Mouse (Mus musculus) intestine, embryonic 16.5 days (tissue): ENCODE measurements around the gene Olfr1423. TPM values are rescaled to one million over a fixed set of nuclear protein-coding genes. Genes with fewer than 3 reads are reported as not detected.
A peak's percentile ranks its signal among the peaks of the same experiment; 100 is the strongest.
"Not testable (repeated sequence)": the region's sequence is repeated elsewhere in the genome, so short reads cannot be mapped to it uniquely, and the experiment has no call there.

ENCODE experiments used
- ATAC-seq: fragments of 200-750 bp; cut with Nextera tagmentation; 2 replicates; pipeline ENCODE4 v1.8.0; 2017; ENCODE audit warnings: moderate TSS enrichment, moderate library complexity
- H3K27ac ChIP-seq: fragments of 300-500 bp; sonication (generic); 2 replicates; pipeline ENCODE4 v1.5.1; 2014; ENCODE audit warnings: mild to moderate bottlenecking, low read length
- H3K27me3 ChIP-seq: fragments of 300-500 bp; sonication (generic); replicated peaks from 2 replicates; pipeline ENCODE4 v1.6.1; 2014; ENCODE audit warnings: low read length, control low read depth, mixed read lengths; ENCODE audit not compliant: control insufficient read depth, insufficient read depth
- H3K36me3 ChIP-seq: fragments of 300-500 bp; sonication (generic); 2 replicates; pipeline ENCODE4 v1.6.1; 2014; ENCODE audit warnings: low read length, control low read depth; ENCODE audit not compliant: control insufficient read depth, insufficient read depth
- H3K4me1 ChIP-seq: fragments of 300-500 bp; sonication (generic); 2 replicates; pipeline ENCODE4 v1.6.1; 2014; ENCODE audit warnings: low read length, control low read depth, mixed read lengths; ENCODE audit not compliant: control insufficient read depth, insufficient read depth
- H3K4me2 ChIP-seq: fragments of 300-500 bp; sonication (generic); 2 replicates; pipeline ENCODE4 v1.6.1; 2014; ENCODE audit warnings: low read depth, low read length, control low read depth
- H3K4me3 ChIP-seq: fragments of 300-500 bp; sonication (generic); 2 replicates; pipeline ENCODE4 v1.5.1; 2014; ENCODE audit warnings: mild to moderate bottlenecking, low read length
- H3K9ac ChIP-seq: fragments of 300-500 bp; sonication (generic); 2 replicates; pipeline ENCODE4 v1.6.1; 2014; ENCODE audit warnings: low read depth, low read length
- H3K9me3 ChIP-seq: fragments of 300-500 bp; sonication (generic); 2 replicates; pipeline ENCODE4 v1.6.1; 2016; ENCODE audit warnings: low read length, control low read depth; ENCODE audit not compliant: control insufficient read depth
- WGBS: fragments of 180-500 bp; shearing (Covaris S2); extraction: QIAGEN DNeasy Blood & Tissue Kit; methylation state at CpG from one replicate; pipeline ENCODE4 v1.1.7; 2014; 5-methylcytosine and 5-hydroxymethylcytosine counted together
- polyA plus RNA-seq: library from polyadenylated mRNA; unstranded; fragments of >200 nt; fragmentation: Nextera tagmentation; extraction: Ambion mirVana; gene quantifications from 2 replicates; pipeline ENCODE4 v1.2.1, GENCODE M21; 2015

Olfr1423 gene
- polyA plus RNA-seq, 1 experiment from 2014 or later, result not detected

GRCm38 (mm10) chr19:12001686-12002085 lies 39.4 kb downstream of the Olfr1423 start:
- Histone ChIP-seq H3K9ac (no peak overlapping the region), H3K27me3 (no peaks in the 10 kb centered on the region), H3K9me3 (no peaks in the 10 kb centered on the region), H3K4me3 (no peak overlapping the region), H3K4me1 (peaks cover 8% of the 10 kb centered on the region), H3K4me2 (no peak overlapping the region), H3K36me3 (no peaks in the 10 kb centered on the region), H3K27ac (no peak overlapping the region)
- 33% methylated on average over 3 of the region's 3 CpGs for WGBS
- no peak for ATAC-seq

- 38% methylated on average over 2 of the region's 2 CpGs for WGBS
Observed at GRCm38 (mm10) chr19:11995722-11996448, 45.2 kb downstream of the Olfr1423 start.

DNA sequence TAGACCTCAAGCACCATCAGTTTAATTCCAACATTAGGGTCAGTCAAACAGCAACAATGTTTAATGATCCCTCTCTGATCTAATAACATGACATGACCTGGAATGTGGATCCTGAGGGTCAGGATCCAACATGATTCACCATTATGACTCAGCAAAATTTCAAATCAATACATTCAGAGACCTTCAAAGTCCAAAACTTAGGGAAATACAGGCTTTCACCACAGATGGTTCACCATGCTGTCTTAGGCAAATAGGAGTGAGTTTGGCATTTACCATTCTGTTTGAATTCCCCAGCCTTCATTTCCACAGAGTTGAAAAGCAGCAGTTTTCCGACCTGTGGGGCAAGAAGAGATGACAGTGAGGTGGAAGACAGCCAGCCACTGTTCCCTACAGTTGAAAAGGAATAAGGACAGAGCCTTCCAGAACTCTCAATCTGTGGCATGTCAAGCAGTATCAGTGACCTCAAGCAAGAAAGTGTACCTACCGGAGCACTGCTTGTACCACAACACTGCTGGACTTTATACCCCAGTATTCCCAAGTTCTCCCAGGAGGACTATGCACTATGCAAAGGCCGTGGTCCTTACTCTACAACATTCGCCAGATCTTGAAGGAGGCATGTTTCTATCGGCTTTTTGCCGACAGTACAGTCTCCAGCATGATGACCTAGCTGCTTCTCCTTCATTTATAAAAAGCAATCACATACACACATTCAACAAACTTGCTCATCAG lies 46.2 kb downstream of the Olfr1423 start:
- peak overlapping the region; percentile 69; the same call in 1 of the 2 replicates for H3K27ac ChIP-seq
- WGBS, result 81% methylated on average over 6 of the region's 6 CpGs
- H3K36me3 ChIP-seq, result peaks cover 18% of the 10 kb centered on the region; the same call in 1 of the 2 replicates
- no peaks in the 10 kb centered on the region for H3K9me3 ChIP-seq
- H3K9ac ChIP-seq, result no peak overlapping the region
- H3K4me2 ChIP-seq, result no peak overlapping the region
- H3K27me3 ChIP-seq, result no peaks in the 10 kb centered on the region
- ATAC-seq, result peak; percentile 43
- no peak overlapping the region for H3K4me3 ChIP-seq
- H3K4me1 ChIP-seq, result peaks cover 6% of the 10 kb centered on the region; the same call in 1 of the 2 replicates

More at GRCm38 (mm10) chr19:11995722-11996448, 45.2 kb downstream of the Olfr1423 start:
- ATAC-seq, result peak; percentile 92
- no peaks in the 10 kb centered on the region for H3K9me3 ChIP-seq
- H3K36me3 ChIP-seq, result peaks cover 17% of the 10 kb centered on the region; the same call in 1 of the 2 replicates
- H3K4me3 ChIP-seq, result no peak overlapping the region
- no peak overlapping the region for H3K4me2 ChIP-seq
- no peaks in the 10 kb centered on the region for H3K27me3 ChIP-seq
- H3K27ac ChIP-seq, result peak overlapping the region; percentile 69
- H3K9ac ChIP-seq, result no peak overlapping the region
- peaks cover 6% of the 10 kb centered on the region; the same call in 1 of the 2 replicates for H3K4me1 ChIP-seq

DNA sequence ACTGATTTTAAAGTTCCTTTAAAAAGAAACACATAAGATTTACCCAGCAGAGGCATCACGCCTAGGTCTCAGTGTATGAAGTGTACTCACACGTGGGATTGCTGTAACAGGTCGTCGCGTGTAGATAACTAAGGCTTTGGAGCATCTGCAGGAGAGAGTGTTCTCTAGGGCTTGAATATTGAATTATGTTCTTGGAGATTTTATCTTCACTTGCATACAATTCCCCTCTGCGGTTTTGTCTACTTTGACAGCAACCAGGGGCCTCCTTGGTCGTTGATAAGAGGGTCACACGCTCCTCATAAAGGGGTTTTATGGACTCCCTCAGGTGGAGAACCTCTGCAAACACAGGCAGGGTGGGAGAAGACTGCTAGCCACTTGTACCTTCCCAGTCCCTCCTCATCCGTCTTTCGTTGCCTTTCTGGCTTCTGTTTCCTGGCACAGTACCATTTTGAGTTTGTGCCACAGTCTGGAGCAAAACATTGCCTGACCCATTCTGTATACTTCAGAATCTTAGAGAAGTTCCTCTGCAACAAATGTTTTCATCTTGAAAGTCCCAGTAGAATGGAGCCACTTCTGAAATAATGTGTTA lies 48.6 kb downstream of the Olfr1423 start:
- Histone ChIP-seq H3K4me3 (no peak overlapping the region), H3K36me3 (peaks cover 21% of the 10 kb centered on the region; the same call in 1 of the 2 replicates), H3K9me3 (no peaks in the 10 kb centered on the region), H3K4me2 (no peak overlapping the region), H3K27me3 (no peaks in the 10 kb centered on the region), H3K4me1 (peaks cover 6% of the 10 kb centered on the region; the same call in 1 of the 2 replicates), H3K27ac (no peak overlapping the region; the same call in 1 of the 2 replicates), H3K9ac (no peak overlapping the region)
- 0 out of 2 replicates have a peak, but pooled peaks have one; percentile 40 for ATAC-seq
- 62% methylated on average over 10 of the region's 10 CpGs for WGBS

DNA sequence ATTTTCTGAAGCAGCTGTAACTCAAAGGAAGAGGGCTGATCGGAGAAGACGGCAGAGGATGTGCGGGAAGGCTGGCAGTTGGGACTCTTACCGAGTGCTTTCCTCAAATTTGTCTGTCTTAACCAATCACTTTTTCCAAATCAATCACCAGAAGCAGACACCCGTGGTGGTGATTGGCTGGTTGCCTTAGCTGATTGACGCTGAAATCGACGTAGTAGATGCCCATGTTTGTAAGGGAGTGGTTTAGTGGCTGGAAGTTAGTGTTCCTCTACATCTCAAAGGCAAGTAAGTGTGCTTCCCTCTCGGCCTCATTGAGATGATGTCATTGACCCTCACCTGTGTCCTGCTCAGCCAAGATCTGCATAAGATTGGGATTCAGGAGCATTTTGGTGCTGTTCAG lies 49.1 kb downstream of the Olfr1423 start:
- Histone ChIP-seq H3K27me3 (no peaks in the 10 kb centered on the region), H3K4me2 (no peak overlapping the region), H3K36me3 (peaks cover 21% of the 10 kb centered on the region; the same call in 1 of the 2 replicates), H3K27ac (no peak overlapping the region; the same call in 1 of the 2 replicates), H3K9me3 (no peaks in the 10 kb centered on the region), H3K4me3 (no peak overlapping the region), H3K9ac (no peak overlapping the region), H3K4me1 (peaks cover 6% of the 10 kb centered on the region; the same call in 1 of the 2 replicates)
- ATAC-seq, result no peak
- 89% methylated on average over 9 of the region's 9 CpGs for WGBS

- no peaks in the 10 kb centered on the region for H3K9me3 ChIP-seq
- H3K9ac ChIP-seq, result no peak overlapping the region
- H3K36me3 ChIP-seq, result peaks cover 16% of the 10 kb centered on the region; the same call in 1 of the 2 replicates
- no peak overlapping the region for H3K4me2 ChIP-seq
- 98% methylated on average over 7 of the region's 7 CpGs for WGBS
- no peak overlapping the region for H3K4me3 ChIP-seq
- no peak overlapping the region for H3K27ac ChIP-seq
- H3K4me1 ChIP-seq, result no peaks in the 10 kb centered on the region
- ATAC-seq, result no peak
- H3K27me3 ChIP-seq, result no peaks in the 10 kb centered on the region
Observed at GRCm38 (mm10) chr19:11989334-11989733, 51.8 kb downstream of the Olfr1423 start.

GRCm38 (mm10) chr19:11987841-11988240 lies 53.3 kb downstream of the Olfr1423 start:
- Histone ChIP-seq H3K9ac (no peak overlapping the region), H3K4me1 (no peaks in the 10 kb centered on the region), H3K36me3 (peaks cover 21% of the 10 kb centered on the region), H3K9me3 (no peaks in the 10 kb centered on the region), H3K27me3 (no peaks in the 10 kb centered on the region), H3K4me3 (no peak overlapping the region), H3K27ac (no peak overlapping the region), H3K4me2 (no peak overlapping the region)
- 87% methylated on average over 3 of the region's 3 CpGs for WGBS
- no peak for ATAC-seq

DNA sequence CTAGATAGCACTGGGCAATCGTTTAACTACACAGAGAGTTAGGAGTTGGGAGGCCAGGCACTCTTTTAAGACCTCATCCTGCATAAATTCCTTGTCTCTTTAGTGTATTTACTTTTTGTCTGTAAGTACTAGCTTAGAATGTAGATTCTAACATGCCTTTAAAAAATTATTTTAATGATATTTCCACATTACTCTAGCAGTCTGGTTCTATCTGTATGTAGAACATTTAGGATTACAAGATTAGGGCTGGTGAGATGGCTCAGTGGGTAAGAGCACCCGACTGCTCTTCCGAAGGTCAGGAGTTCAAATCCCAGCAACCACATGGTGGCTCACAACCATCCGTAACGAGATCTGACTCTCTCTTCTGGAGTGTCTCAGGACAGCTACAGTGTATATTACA lies 56.5 kb downstream of the Olfr1423 start:
- 75% methylated on average over 5 of the region's 5 CpGs for WGBS
- not testable (repeated sequence) for H3K9me3 ChIP-seq, H3K27ac ChIP-seq, ATAC-seq, H3K4me1 ChIP-seq, H3K27me3 ChIP-seq, H3K9ac ChIP-seq, H3K4me2 ChIP-seq, H3K4me3 ChIP-seq
- peaks cover 26% of the 10 kb centered on the region for H3K36me3 ChIP-seq
